Mouse (Mus musculus): ENCODE measurements around the gene Amz1.

Amz1 gene

DNA sequence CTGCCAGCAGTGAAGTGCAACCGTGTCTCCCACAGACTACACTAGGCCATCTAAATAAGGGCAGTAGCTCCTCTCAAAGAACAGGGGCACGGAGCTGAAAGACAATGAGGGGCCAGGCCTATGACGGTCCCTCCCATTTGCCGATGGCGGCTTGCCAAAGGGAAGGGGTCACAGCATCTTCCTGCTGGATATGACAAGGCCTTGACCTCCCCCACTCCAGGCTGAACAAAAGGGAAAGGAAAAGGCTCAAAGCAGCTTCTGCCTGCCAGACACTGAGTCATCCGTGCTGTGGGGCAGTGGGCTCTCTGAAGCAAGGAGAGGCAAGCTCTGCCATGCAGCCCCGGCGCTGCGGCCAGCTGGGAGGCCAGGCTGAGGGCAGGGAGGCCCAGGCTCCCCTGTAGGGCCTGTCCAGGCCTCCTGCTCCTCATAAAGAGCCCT is 43.8 kb downstream of the Amz1 start:
- peak; percentile 36 for DNase-seq (ENCODE audit: low spot score)

DNA sequence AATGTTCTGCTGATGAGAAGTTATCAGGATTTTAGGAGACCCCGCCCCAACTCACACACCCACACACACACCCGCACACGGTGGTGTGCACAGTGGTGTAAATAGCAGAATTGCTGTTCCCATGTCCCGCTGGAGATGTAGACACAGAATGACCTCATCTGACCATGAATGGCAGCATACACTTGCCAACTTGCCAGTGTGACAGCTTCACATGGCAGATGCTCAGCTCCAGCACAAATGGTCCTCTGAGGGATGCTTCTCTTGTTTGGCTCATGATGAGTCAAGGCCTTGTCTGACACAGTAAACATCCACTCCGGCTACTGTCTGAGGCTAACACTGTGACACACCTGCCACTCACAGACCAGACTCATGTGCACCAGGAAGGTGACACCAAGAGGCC is 44.4 kb downstream of the Amz1 start:
- no peak for DNase-seq (ENCODE audit: low spot score)

DNA sequence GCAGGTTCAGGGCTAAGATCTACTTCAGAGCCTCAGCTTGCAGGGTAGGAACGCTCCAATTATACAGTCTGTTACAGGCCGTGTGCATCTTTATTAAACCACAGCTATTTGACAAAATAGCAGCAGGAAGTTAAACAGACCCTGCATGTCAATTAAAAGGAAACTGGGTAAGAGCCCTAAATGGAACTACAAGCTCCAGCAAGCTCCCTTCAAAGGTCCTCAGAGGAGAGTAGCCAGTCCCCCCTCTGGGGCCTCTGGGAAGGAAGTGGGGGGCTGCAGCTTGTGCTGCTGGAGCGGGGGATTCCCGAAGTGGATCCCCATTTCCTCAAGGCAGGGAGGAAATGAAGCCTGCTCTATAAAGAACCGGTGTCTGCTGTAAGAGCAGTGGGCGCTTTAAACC is 47.7 kb downstream of the Amz1 start:
- no peak for DNase-seq (ENCODE audit: low spot score)

GRCm38 (mm10) chr5:140772158-140772557 is 48.2 kb downstream of the Amz1 start:
- no peak for DNase-seq (ENCODE audit: low spot score)

GRCm38 (mm10) chr5:140775111-140775510 is 51.2 kb downstream of the Amz1 start:
- no peak for DNase-seq (ENCODE audit: low spot score)

- DNase-seq (ENCODE audit: low spot score): no peak
Observed at GRCm38 (mm10) chr5:140776968-140777367, 53.0 kb downstream of the Amz1 start.

DNA sequence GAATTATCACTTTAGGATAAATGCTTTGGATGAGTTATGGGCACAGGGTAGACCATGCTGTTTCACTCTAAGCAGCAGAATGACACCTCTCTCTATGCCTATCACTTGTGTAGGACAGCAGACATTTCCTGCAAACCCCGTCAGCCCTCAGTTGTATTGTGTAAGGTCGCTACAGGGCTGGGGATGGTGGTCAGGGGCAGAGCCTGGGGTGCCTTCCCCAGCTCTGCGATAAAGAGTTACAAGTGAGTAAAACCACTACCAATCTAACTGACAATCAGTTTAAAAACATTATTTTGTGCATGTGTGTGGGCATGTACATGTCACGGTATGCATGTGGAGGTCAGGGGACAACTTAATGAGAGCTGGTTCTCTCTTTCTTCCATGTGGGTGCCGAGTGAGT is 57.2 kb downstream of the Amz1 start:
- DNase-seq (ENCODE audit: low spot score): no peak

DNA sequence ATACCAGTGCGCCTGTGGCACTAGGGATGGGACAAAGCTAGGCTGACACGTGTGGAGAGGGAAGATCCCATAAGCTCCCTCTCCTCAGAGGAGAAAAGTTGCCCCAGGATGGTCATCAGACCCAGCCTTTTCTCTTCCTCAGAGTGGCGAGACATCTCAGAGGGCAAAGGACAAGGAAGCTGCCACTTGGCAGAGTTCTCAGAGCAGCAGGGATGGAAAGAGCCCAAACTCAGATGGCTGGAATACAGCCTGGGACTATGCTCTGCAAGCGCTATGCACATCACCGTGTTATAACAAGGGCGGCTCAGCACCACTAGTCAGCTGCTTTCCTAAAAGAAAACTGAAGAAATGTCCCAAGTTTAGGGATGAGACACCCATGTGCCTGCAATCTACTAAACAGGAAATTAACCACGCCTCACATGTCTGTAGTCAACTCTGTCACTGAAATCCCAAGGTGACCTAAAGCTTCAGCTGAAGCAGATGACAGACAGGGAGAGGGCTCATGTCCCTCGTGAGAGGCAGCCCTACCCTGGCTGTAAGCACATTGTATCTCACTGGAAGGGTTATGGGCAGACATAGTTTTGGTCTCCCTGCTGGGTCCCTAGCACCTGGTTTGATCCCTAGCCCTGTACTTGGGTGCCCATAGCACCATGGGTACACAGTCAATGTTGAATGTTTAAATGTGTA is 58.1 kb downstream of the Amz1 start:
- no peak for DNase-seq (ENCODE audit: low spot score)

DNA sequence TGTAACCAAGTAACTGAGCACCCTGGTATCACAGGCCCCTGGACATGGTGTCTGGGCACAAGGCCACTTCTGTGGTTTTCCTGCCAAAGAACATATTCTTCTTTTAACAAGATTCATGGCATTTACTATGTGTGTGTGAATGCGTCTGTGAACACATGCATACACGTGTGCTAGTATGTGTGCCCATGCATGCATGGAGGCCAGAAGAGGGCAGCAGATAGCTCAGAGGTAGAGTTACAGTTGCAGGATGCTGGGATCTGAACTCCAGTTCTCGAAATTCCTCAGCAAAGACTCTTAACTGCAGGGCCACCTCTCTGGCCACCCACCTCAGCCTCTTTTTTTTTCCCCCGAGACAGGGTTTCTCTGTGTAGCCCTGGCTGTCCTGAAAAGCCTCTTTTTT is 59.6 kb downstream of the Amz1 start:
- DNase-seq (ENCODE audit: low spot score): no peak

DNA sequence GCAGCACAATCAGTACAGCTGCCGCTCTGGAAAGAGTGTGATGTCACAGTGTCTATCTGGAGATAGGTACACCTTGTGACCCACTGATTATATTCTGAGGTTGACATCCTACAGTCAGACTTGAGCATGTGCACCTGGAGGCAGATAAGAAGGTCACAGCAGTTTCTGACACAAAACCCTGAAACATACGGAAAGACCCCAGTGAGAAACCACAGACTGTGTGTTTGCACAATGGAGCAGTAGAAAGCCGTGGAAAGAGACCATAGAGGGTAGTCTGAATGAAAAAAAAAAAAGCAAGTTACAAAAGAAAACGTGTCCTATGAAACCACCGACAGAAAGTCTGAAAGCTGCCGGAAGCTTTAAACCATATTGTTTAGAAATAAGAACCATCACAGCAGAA is 60.4 kb downstream of the Amz1 start:
- no peak for DNase-seq (ENCODE audit: low spot score)

- DNase-seq (ENCODE audit: low spot score): no peak
Observed at GRCm38 (mm10) chr5:140785240-140785872, 61.4 kb downstream of the Amz1 start.

DNA sequence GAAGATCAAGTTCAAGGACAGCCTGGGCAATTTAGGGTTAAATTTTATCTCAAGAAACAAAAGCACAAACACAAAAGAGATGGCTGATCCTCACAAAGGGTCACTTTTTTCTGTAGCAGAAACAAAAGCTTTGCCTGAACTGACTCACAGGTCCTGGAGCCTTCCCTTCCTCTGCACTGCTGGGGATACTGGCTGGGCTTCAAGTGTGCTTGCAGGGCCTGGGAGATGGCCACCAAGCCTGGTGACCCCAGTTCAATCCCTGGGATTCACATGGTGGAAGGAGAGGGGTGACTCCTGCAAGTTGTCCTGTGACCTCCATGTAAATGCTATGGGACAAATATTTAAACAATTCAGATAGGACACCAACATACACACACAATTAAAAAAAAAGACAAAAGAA is 65.6 kb downstream of the Amz1 start:
- no peak for DNase-seq (ENCODE audit: low spot score)

DNA sequence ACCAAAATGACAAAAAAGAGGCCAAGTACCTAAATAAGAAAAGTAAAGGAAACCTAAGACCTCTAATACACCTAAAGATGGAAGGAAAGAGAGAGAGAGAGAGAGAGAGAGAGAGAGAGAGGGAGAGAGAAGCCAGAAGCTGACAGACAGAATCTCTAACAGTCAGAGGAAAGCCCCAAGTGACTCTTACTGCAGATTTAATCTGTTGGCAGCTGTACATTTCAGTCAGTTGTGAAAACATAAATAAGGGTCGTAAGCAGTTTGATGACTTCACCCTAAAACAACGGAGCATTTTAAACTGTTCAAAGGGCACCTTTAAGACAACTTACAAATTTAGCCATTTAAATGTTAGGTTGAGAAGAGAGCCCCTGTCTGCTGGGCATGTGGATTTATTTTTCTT is 66.5 kb downstream of the Amz1 start:
- no peak for DNase-seq (ENCODE audit: low spot score)

- DNase-seq (ENCODE audit: low spot score): peak; percentile 38
Observed at GRCm38 (mm10) chr5:140790937-140791877, 67.3 kb downstream of the Amz1 start.

DNA sequence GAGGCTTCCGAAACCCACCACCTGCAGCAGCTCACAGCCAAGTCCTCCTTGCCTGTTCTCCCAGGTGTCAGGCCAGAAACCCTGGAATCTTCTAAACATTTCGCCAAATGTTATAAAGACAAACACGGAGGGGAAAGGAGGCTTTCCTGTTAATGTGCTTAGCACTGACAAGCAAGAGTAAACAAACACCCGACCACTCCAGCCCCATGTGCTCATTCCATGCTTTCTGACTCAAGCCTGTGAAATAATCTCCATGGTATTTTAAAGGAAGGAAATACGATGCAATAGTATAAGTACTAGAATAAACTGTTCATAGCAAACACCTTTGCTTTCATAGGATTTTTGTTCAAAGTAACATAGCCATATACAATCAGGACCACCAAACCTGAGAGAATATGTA is 68.3 kb downstream of the Amz1 start:
- DNase-seq (ENCODE audit: low spot score): no peak

DNA sequence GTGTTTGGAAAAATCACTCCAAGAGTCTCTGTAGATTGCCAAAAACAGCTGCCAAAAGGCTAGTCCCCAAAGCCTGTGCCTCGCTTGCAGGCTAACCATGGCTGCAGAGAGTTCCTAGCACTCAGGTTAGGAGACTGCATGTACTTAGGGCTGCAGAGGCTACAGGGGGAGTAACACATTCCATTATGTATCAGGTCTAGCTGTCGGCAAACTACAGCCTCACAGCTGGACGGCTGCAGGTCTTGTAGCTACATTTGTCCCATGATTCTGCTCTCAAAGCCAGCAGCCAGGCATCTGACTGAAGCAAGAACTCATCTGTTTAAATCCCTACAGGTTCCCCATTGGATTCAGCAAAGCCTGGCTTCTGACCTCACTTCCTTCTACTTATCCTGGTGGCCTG is 70.8 kb downstream of the Amz1 start:
- DNase-seq (ENCODE audit: low spot score): no peak

DNA sequence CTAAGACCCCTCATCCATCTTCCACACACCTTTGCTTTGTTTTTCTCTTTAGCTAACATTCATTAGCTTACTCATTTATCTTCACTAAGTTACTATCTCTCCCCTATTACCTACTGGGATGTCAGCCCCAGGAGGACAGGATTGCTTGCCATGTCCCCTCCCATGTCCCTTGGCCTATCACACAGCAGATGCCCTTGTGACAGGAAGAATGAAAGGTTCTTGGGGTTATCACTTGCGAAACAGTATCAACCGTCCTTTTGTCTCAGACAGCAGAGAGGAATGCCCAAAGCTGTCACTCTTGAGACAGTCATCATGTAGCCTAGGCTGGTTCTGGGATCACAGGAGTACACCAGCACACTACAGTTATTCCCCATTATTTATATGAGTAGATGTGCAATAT is 71.2 kb downstream of the Amz1 start:
- DNase-seq (ENCODE audit: low spot score): no peak

- no peak for DNase-seq (ENCODE audit: low spot score)
Observed at GRCm38 (mm10) chr5:140796051-140796450, 72.1 kb downstream of the Amz1 start.

DNA sequence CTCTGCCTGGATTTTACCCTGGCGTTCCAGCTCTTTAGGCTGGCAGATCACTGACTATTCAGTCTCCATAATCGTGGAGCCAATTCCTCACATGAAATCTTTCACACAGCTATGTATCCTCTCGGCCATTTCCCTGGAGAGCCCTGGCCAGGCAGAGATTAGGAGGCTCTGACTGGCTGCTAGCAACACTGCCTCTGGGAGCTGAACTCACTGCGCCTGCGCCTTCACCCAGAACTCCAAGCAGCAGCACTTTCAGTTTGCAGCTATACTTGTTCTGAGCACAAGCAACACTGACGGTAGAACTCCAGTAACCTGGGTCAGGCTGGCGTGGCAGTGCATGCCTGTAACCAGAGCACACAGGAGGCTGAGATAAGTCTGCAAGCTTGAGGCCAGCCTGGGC is 74.2 kb downstream of the Amz1 start:
- no peak for DNase-seq (ENCODE audit: low spot score)

DNA sequence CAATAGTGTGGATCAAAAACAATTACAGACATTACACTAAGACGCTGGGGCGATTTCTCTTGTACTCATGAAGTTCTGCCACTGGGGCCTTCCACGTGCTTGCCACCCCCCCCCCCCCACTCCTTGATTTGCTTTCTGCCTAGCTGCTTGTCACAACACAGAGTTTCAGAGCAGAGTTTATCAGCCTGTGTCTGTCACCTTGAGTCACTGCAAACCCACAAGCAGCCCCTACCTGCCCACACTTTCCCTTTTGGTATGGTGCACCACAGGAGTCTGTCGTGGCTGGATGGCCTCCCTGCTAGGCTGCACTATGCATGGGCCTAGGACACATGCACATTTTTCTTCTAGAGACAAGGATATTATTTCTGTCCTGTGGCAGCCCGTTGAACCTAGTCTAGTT is 74.8 kb downstream of the Amz1 start:
- no peak for DNase-seq (ENCODE audit: low spot score)

DNA sequence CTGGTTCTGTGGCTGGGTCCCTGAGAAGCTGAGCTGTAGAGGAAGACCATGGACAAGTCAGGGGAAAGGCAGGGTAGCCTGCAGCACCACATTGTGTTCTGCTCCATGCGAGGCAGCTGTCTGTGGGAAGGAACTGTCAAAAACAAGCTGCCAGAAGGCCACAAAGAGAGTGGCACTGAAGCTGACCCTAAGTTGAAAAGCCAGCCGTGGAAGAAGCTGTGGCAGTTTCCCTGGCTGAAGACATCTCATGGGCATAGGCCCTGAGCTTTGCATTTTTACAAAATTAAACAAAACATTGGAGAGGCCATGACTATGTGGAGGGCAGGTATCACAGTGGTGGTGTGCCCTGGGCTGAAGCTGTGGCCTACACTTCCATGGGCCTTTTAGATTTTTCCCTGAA is 75.3 kb downstream of the Amz1 start:
- DNase-seq (ENCODE audit: low spot score): no peak

DNA sequence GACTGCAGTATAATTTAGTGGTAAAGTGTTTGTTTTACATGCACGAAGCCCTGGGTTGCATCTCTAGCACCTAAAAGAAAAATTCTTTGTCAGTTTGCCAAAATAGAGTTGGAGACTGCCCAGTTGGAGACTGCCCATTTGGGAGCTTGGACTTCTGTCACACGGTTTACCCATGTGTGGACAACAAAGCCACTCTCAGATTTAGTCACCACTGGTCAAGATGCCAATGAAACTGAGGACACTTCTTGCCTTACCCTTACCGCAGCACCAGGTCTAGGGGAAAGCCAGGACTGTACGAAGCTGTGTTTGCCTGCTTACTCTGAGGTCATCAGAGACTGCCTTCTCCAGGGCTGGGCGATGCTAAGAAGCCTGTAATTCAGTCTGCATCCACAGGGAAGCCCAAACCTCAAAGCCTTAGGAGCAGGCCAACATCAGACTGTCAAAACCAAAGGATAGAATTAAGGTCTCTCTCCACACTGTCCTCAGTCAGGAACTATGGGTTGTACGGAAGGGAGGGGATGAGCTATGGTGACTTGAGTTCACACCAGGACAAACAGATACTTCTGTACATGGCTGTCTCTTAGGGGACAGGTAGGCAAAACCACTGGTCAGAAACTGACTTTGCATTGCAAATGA is 76.5 kb downstream of the Amz1 start:
- no peak for DNase-seq (ENCODE audit: low spot score)

DNA sequence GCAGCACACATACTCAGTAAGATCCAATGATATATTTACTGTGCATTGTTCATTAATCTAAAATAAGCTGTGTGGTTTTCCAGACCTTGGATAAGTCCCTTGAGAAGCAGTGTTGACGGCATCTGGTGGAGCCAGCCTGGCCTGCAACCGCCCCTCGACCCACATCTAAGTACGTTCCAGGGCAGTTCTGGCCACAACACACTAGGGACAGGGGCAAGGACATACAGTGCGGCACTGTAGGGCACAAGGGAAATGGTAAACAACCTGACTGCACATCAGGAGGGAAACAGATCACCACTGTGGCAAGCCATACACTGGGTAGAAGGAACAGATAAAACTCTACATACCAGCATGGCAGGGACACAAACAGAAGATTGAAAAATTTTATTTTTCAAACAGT is 77.9 kb downstream of the Amz1 start:
- DNase-seq (ENCODE audit: low spot score): no peak
